Mouse (Mus musculus) layer of hippocampus, postnatal 36 days (tissue): ENCODE measurements around the gene Olfr469. TPM values are rescaled to one million over a fixed set of nuclear protein-coding genes. Genes with fewer than 3 reads are reported as not detected.
"Not testable (repeated sequence)": the region's sequence is repeated elsewhere in the genome, so short reads cannot be mapped to it uniquely, and the experiment has no call there.

Source experiments
- DNase-seq, 2 experiments: peaks; one replicate each; pipeline ENCODE4 v3.0.0; 2022
- total RNA-seq, 2 experiments: library from RNA; stranded (reverse); gene quantifications; 2 replicates each; pipeline ENCODE4 v1.2.3; 2021

Olfr469 gene
- total RNA-seq: not detected

- DNase-seq: not testable (repeated sequence)
Measured at GRCm38 (mm10) chr7:107825441-107825840, at the start of gene Olfr469. TSS of gene Olfr469 (minus strand) at chr7:107825541.

- DNase-seq: not testable (repeated sequence)
Measured at GRCm38 (mm10) chr7:107847390-107847789, 22.0 kb upstream of the Olfr469 start, which contains the start of gene Olfr470. TSS of gene Olfr470 (minus strand) at chr7:107847490.

DNA sequence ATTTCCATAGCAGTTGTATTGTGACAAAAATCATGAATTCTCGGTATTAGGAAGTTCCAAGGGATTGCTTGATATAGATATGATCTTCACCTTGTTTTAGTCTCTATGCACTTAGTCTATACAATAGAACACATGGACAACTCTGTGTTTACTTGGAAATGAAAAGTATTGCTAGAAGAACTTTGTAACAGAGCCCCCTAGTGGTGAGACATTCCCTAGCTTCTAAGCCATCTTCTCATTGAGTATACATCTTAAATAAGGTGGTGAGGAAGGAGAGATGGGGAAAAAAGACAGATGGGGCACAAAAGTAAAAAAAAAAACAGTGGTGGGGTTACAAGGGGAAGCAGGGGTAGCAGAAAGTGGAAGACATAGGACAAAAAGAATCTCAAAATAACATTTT, 16.4 kb upstream of the Olfr469 start:
- no peak for DNase-seq

GRCm38 (mm10) chr7:107823867-107824266, 1.5 kb downstream of the Olfr469 start:
- not testable (repeated sequence) for DNase-seq

DNA sequence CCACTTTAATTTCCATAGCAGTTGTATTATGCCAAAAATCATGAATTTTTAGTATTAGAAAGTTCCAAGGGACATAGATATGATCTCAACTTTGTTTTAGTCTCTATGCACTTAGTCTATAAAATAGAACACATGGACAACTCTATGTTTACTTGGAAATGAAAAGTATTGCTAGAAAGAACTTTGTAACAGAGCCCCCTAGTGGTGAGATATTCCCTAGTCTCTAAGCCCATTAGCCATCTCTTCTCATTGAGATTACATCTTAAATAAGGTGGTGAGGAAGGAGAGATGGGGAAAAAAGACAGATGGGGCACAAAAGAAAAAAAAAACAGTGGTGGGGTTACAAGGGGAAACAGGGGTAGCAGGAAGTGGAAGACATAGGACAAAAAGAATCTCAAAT, 5.9 kb downstream of the Olfr469 start:
- DNase-seq: no peak

DNA sequence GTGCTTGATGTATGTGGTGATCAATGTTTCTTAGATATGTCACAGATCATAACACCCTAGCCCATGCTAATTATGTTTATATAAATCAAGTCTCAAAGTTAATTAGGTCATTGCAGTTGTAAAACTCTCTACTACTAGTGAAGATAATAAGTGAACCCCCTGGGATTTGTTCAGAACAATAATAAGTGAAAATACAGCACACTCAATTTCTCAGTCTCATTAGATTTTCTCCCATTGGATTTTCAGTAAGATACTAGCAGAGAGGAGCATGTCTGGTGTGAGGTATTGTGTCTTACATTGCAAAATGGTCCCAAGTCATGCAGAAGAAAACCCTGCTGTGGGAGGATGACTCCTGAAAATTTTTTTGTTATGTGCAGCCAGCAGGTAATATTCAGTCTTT, 13.4 kb downstream of the Olfr469 start, which contains the start of gene Olfr467:
Olfr467 (plus strand) TSS at position 301 of the 400 bp plus-strand sequence.
- DNase-seq: no peak

GRCm38 (mm10) chr7:107802138-107802537, 23.2 kb downstream of the Olfr469 start:
- no peak for DNase-seq

GRCm38 (mm10) chr7:107801108-107801507, 24.2 kb downstream of the Olfr469 start, which contains the start of gene Ovch2:
TSS of gene Ovch2 (minus strand) at chr7:107801208.
- DNase-seq: no peak

DNA sequence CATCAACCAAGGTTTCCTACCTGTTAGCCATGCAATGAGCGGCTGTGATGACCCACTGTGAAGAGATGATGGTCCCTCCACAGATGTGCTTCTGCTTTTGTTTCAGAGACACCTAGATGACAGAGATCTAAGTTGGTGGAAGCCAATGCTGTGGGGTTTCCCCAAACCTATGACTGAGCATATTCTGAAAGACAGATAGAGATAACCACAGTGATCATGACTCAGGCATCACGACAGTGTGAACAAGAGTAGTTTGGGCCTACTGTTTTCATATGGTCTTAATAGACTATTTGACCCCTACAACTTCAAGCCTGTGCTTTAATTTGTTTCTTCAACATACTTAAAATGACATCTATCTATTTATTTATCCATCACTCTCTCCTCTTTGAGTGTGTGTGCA, 28.8 kb downstream of the Olfr469 start:
- DNase-seq: no peak

DNA sequence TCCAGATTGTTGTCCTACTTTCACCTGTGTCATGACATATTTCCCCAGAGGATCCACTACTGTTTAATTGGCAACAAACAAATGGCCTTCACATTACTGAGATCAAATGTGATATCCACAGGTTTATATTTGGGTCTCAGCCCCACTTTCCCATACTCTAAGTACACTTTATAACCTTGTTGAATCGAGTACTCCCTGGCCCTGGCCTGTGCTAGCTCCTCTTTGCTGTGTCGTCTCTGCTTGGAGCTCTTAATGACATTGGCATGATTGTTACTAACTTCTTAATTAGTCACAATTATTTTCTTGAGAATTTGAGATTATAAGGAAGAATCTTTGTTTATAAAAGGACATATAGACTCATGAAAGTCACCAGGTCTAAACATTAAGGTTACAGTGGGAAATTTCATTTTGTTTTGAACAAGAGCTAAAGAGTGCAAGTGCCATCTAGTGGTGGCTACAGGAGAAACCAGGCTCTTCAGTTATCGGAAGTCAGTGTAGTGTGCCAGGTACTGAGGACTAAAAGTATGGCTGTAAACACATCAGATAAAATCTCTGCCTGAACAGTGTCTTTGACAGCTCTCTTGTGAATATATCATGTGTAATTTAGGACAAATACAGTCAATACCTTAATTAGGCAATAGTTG, 37.2 kb downstream of the Olfr469 start:
- DNase-seq: no peak

DNA sequence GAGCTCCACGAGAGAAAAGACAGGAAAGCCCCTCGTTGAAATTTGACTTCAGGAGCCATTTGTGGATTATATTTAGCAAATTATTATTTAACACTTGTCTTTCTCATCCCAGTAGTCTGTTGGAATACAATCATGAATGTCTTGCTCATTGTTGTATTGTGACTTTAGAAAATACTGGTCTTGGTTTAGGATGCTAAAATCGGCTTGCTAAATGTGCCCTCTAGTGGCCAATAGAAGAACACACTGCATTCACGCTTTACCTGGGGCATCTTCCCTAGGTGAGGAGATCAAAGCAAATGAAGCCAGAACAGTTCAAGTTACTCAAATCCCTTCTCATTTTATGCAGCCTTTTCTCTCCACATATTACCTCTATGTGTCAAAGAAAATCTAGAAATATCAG, 45.7 kb downstream of the Olfr469 start:
- no peak for DNase-seq

DNA sequence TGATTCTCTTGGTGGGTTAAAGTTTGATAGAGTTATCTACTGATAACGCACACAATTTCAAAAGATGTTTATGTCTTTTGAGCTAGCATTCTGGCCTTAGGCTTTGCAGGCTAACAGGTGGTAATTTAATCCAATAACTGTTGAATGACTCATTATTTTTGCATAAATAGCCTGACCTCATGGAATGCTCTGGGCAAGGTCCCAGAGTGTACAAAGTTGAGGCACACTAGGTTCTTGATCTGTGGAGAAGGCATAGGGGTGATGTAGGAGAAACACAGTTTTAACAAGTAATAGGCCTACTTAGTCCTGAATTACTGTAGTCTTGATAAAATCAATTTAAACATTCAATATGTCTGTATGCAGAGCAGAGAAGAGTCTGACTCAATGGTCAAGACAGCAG, 47.1 kb downstream of the Olfr469 start:
- no peak for DNase-seq

- DNase-seq: no peak
Measured at GRCm38 (mm10) chr7:107770812-107771211, 54.5 kb downstream of the Olfr469 start.

Other genes with a start within 250 kb of the Olfr469 start
- gene Ppfibp2, start 230.3 kb downstream of the Olfr469 start, total RNA-seq: 1 to 10 TPM; 6.7 to 6.8 TPM
- not detected for gene 5330417H12Rik, start 200.4 kb downstream of the Olfr469 start, total RNA-seq
- not detected for gene Cyb5r2, start 67.5 kb downstream of the Olfr469 start, total RNA-seq
- not detected for gene Ovch2, start 24.3 kb downstream of the Olfr469 start, total RNA-seq
- gene Olfr467, start 13.3 kb downstream of the Olfr469 start, total RNA-seq: not detected
- gene Olfr470, start 21.9 kb upstream of the Olfr469 start, total RNA-seq: not detected
- gene Olfr472, start 72.4 kb upstream of the Olfr469 start, total RNA-seq: not detected
- gene Olfr473, start 104.9 kb upstream of the Olfr469 start, total RNA-seq: not detected
- not detected for gene Olfr474, start 129.1 kb upstream of the Olfr469 start, total RNA-seq
- not detected for gene Olfr476, start 139.3 kb upstream of the Olfr469 start, total RNA-seq
- not detected for gene Olfr477, start 161.2 kb upstream of the Olfr469 start, total RNA-seq
- gene Olfr478, start 208.4 kb upstream of the Olfr469 start, total RNA-seq: not detected
- not detected for gene Olfr479, start 225.2 kb upstream of the Olfr469 start, total RNA-seq
- not detected for gene Olfr480, start 241.8 kb upstream of the Olfr469 start, total RNA-seq